Mouse (Mus musculus) midbrain, embryonic 10.5 days (tissue): ENCODE results near the gene Vps13d. TPM values are rescaled to one million over a fixed set of nuclear protein-coding genes. Genes with fewer than 3 reads are reported as not detected.

Source experiments
- DNase-seq: peaks from one replicate; pipeline ENCODE4 v3.0.0-alpha.2; 2017; ENCODE audit warnings: low spot score
- H3K27ac ChIP-seq: fragments of 300-500 bp; sonication (generic); replicated peaks from 2 replicates; pipeline ENCODE4 v1.5.1; 2016; ENCODE audit warnings: mild to moderate bottlenecking
- H3K27me3 ChIP-seq: fragments of 300-500 bp; sonication (generic); 2 replicates; pipeline ENCODE4 v1.6.1; 2016; ENCODE audit warnings: low read depth, mild to moderate bottlenecking; ENCODE audit not compliant: poor library complexity, severe bottlenecking
- H3K36me3 ChIP-seq: fragments of 300-500 bp; sonication (generic); 2 replicates; pipeline ENCODE4 v1.6.1; 2016; ENCODE audit warnings: mild to moderate bottlenecking, moderate library complexity
- H3K4me1 ChIP-seq: fragments of 300-500 bp; sonication (generic); 2 replicates; pipeline ENCODE4 v1.6.1; 2016
- H3K4me3 ChIP-seq: fragments of 300-500 bp; sonication (generic); 2 replicates; pipeline ENCODE4 v1.5.1; 2016; ENCODE audit warnings: mild to moderate bottlenecking, moderate library complexity
- H3K9me3 ChIP-seq: fragments of 300-500 bp; sonication (generic); replicated peaks from 2 replicates; pipeline ENCODE4 v1.6.1; 2016; ENCODE audit warnings: mild to moderate bottlenecking
- whole genome bisulfite sequencing: fragments of 180-500 bp; shearing (Covaris S2); methylation state at CpG from one replicate; pipeline ENCODE4 v1.1.7; 2016; 5-methylcytosine and 5-hydroxymethylcytosine counted together
- polyA plus RNA-seq: library from polyadenylated mRNA; unstranded; fragments of >200 nt; fragmentation: Nextera tagmentation; extraction: Ambion mirVana; gene quantifications from 2 replicates; pipeline ENCODE4 v1.2.1, GENCODE M21; 2016

Gene Vps13d
- polyA plus RNA-seq, 1 experiment from 2014 or later = 3.4 TPM

DNA sequence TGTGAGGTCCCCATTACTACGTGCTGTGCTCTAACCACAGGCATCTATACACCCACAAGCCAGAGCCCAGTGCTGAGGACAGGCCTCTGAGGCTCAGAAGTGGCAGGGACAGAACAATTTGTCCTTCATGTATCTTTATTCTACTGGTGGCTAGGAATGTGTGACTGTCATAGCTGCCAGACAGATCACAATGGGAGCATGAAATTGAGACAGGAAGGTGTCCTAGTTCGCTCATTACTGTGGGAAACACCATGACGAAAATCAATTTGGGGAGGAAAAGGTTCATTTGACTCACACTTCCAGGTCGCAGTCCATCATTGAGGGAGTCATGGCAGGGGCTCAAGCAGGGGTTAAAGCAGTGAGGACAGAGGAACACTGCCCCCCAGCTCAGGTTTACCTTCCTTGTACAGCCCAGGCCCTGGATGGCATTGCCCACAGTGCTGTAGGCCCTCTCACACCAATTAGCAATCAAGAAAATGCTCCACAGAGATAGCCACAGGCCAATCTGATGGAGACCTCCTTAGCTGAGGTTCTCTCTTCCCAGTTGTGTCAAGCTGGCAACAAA is 254.9 kb downstream of the Vps13d start:
- no peak overlapping the region for H3K4me3 ChIP-seq
- no peaks in the 10 kb centered on the region for H3K9me3 ChIP-seq
- DNase-seq = no peak
- no peak overlapping the region for H3K27ac ChIP-seq
- no peaks in the 10 kb centered on the region for H3K4me1 ChIP-seq
- no peaks in the 10 kb centered on the region for H3K36me3 ChIP-seq
- H3K27me3 ChIP-seq = no peaks in the 10 kb centered on the region
- 85% methylated on average over 4 of the region's 4 CpGs for WGBS

DNA sequence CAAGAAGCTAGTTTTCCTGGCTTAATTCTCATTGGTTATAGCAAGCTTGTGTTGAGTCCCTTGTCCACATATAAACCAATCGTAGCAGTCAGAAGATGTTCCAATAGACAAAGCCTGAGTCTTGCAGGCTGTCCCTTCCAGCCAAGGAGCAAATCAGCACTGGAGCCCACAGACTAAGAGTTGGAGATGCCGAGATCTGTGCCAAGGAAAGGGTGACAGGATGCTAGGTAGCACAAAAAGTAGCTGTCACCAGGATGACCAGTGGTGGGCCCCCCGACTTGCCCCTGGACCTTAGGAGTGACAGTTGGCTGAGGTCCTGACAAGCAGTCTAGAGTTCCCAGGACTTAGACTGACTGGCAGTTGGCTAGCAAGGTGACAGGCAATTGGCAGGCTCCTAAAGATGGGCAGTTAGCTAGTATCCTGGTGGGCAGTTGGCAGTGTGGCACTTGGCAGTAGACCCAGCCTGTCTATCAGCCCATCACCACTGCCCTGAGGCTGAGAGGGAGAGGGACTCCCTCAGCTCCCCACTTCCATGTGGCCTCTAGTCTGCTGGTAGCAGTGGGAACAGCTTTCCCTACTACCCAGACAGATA is 258.1 kb downstream of the Vps13d start:
- 0 out of 2 replicates have a peak, but pooled peaks cover 3% of the 10 kb centered on the region for H3K9me3 ChIP-seq
- H3K4me3 ChIP-seq = no peak overlapping the region
- H3K27me3 ChIP-seq = no peaks in the 10 kb centered on the region
- no peak for DNase-seq
- H3K36me3 ChIP-seq = no peaks in the 10 kb centered on the region
- WGBS = 89% methylated on average over 3 of the region's 3 CpGs
- no peak overlapping the region for H3K27ac ChIP-seq
- H3K4me1 ChIP-seq = 0 out of 2 replicates have a peak, but pooled peaks cover 6% of the 10 kb centered on the region

DNA sequence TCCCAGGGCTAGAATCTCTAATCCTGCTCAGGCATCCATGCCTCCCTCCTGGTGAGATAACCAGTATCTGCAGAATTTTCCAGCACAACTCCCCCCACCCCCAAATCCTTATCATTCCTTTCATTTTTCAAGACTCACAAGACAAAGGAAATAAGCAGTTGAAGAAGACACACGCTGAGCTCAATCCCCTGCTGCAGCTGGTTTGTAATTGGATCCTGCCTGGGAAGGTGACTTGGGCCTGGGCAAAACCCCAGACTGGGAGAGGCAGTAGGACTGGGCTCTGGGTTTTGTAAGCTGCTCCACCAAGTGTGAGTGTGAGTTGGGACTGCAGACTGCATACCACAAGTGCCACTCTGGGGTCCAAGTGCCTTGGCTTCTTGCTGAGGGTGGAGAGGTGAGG is 260.3 kb downstream of the Vps13d start:
- peak; percentile 15 for DNase-seq
- Histone ChIP-seq H3K4me1 (0 out of 2 replicates have a peak, but pooled peaks cover 6% of the 10 kb centered on the region), H3K36me3 (no peaks in the 10 kb centered on the region), H3K27me3 (no peaks in the 10 kb centered on the region), H3K4me3 (no peak overlapping the region), H3K27ac (no peak overlapping the region; the same call in 1 of the 2 replicates), H3K9me3 (0 out of 2 replicates have a peak, but pooled peaks cover 3% of the 10 kb centered on the region)
- 8% methylated on average over 1 of the region's 1 CpGs for WGBS

DNA sequence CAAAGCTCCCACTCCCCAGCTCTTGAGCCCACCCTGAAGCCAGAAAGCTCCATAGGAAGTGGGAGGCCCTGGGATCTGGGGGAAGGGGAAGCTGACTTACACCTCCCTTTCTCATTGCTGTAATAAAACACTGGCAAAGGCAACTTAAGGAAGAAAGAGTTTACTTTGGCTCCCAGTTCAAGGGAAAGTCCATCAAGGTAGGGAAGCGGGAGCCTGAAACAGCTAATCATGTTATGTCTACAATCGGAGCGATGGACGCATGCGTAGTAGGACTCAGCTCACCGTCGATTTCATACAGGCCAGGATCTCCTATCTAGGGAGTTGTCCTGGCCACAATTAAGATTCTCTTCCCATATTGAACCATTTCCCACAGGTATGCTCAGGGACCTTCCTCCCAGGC is 263.6 kb downstream of the Vps13d start:
- Histone ChIP-seq H3K27me3 (no peaks in the 10 kb centered on the region), H3K36me3 (no peaks in the 10 kb centered on the region), H3K27ac (no peak overlapping the region), H3K4me1 (0 out of 2 replicates have a peak, but pooled peaks cover 6% of the 10 kb centered on the region), H3K4me3 (no peak overlapping the region), H3K9me3 (0 out of 2 replicates have a peak, but pooled peaks cover 3% of the 10 kb centered on the region)
- WGBS = 96% methylated on average over 7 of the region's 7 CpGs
- no peak for DNase-seq

DNA sequence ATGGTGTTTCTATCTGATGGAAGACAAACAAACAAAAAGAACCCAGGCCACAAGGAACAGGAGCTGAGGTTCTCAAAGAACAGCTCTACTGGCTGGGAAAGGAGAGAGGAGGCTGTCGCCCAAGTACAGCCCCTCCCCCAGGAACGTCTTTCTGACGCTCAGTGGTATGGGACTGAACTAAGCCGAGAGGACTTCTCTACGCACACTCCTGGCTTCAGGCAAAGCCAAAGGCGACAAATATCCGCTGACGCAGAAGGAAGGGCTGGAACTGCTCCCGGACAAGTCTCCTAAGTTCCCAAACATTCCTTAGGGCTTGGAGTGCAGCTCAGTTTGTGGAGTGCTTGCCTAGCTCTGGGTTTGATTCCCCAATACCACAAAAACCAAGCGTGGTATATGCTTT is 264.4 kb downstream of the Vps13d start:
- Histone ChIP-seq H3K27me3 (no peaks in the 10 kb centered on the region), H3K36me3 (no peaks in the 10 kb centered on the region), H3K4me1 (0 out of 2 replicates have a peak, but pooled peaks cover 6% of the 10 kb centered on the region), H3K9me3 (0 out of 2 replicates have a peak, but pooled peaks cover 3% of the 10 kb centered on the region), H3K4me3 (no peak overlapping the region), H3K27ac (no peak overlapping the region)
- DNase-seq = no peak
- WGBS = 42% methylated on average over 10 of the region's 10 CpGs

DNA sequence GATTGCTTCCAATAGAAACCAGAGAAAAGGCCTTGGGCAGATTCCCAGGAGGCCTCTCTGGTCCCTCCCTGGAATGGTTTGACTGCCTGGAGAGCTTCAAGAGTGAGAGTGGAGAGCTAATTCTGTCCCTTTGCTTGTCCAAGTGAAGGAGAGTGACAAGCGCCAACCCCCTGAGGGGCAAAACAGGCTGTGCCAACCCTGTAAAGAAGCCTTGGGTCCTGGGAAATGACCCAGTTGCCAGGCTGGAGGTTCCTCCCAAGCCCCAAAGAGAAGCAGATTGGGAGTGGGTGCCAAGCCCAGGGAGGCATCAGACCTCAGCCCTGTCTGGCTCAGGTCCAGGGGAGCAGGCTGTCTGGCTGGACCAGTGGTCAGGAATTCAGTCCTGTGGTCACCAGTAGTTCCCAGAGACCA is 265.0 kb downstream of the Vps13d start:
- 79% methylated on average over 1 of the region's 1 CpGs for WGBS
- Histone ChIP-seq H3K27ac (no peak overlapping the region), H3K9me3 (0 out of 2 replicates have a peak, but pooled peaks cover 3% of the 10 kb centered on the region), H3K36me3 (no peaks in the 10 kb centered on the region), H3K4me3 (no peak overlapping the region), H3K4me1 (0 out of 2 replicates have a peak, but pooled peaks cover 6% of the 10 kb centered on the region), H3K27me3 (no peaks in the 10 kb centered on the region)
- DNase-seq = no peak

DNA sequence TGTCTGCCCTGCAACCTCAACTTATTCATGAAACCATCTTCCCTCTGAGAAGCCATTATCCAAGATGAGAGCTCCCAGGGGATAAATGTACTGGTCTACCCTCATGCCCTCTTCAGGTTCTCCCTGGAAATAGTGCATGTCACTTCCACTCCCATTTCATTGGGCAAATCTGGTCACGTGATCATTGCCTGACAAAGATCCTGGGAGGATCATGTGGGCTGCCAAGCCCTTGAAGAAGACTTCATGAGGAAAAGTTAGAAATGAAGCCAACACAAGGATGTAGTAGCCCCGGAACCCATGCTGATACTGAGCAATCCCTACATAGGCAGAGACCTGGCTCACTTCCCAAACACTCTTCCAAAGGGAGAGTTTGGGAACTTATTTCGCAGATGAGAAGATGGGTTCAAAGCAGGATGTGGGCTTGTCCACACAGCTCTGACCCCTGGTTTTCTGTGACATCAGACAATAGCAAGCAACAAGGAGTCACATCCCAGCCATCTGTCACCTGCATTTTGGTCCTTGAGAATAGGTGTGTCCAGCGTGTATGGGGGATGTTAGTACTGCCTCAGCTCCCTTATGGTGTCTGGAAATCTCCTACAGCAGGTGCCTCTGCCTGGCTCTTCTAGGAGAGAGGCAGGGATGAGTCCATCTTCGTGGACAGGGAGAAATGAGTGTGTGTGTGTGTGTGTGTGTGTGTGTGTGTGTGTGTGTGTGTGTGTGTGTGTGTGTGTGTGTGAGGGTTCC is 265.9 kb downstream of the Vps13d start:
- no peak for DNase-seq
- Histone ChIP-seq H3K9me3 (0 out of 2 replicates have a peak, but pooled peaks cover 3% of the 10 kb centered on the region), H3K27me3 (no peaks in the 10 kb centered on the region), H3K4me3 (no peak overlapping the region), H3K36me3 (no peaks in the 10 kb centered on the region), H3K27ac (no peak overlapping the region), H3K4me1 (no peaks in the 10 kb centered on the region)
- WGBS = 86% methylated on average over 5 of the region's 5 CpGs

Other genes with a start within 250 kb of the Vps13d start
- 2.6 and 3.0 TPM in 2 replicates for gene Tnfrsf1b, start 51.9 kb upstream of the Vps13d start, polyA plus RNA-seq
- not detected in 2 replicates for gene Tnfrsf8, start 120.2 kb upstream of the Vps13d start, polyA plus RNA-seq